Mouse (Mus musculus) embryonic facial prominence, embryonic 12.5 days (tissue): ENCODE data around the gene Ryr1. TPM values are rescaled to one million over a fixed set of nuclear protein-coding genes. Genes with fewer than 3 reads are reported as not detected.
"Not testable (repeated sequence)": the region's sequence is repeated elsewhere in the genome, so short reads cannot be mapped to it uniquely, and the experiment has no call there.

ENCODE experiments used
- ATAC-seq: fragments of 200-750 bp; cut with Nextera tagmentation; 2 replicates; pipeline ENCODE4 v1.8.0; 2017; ENCODE audit not compliant: insufficient number of reproducible peaks, insufficient read depth, low FRiP score, low TSS enrichment
- H3K27ac ChIP-seq: fragments of 300-500 bp; sonication (generic); 2 replicates; pipeline ENCODE4 v1.5.1; 2016; ENCODE audit warnings: mild to moderate bottlenecking
- H3K27me3 ChIP-seq: fragments of 300-500 bp; sonication (generic); 2 replicates; pipeline ENCODE4 v1.6.1; 2016; ENCODE audit warnings: mild to moderate bottlenecking, moderate library complexity
- H3K36me3 ChIP-seq: fragments of 300-500 bp; sonication (generic); 2 replicates; pipeline ENCODE4 v1.6.1; 2016; ENCODE audit warnings: mild to moderate bottlenecking
- H3K4me1 ChIP-seq: fragments of 300-500 bp; sonication (generic); 2 replicates; pipeline ENCODE4 v1.6.1; 2016
- H3K4me2 ChIP-seq: fragments of 300-500 bp; sonication (generic); replicated peaks from 2 replicates; pipeline ENCODE4 v1.6.1; 2016; ENCODE audit warnings: mild to moderate bottlenecking, moderate library complexity
- H3K4me3 ChIP-seq: fragments of 300-500 bp; sonication (generic); 2 replicates; pipeline ENCODE4 v1.5.1; 2016; ENCODE audit warnings: mild to moderate bottlenecking
- H3K9ac ChIP-seq: fragments of 300-500 bp; sonication (generic); 2 replicates; pipeline ENCODE4 v1.6.1; 2016; ENCODE audit warnings: mild to moderate bottlenecking, moderate library complexity
- H3K9me3 ChIP-seq: fragments of 300-500 bp; sonication (generic); 2 replicates; pipeline ENCODE4 v1.6.1; 2016; ENCODE audit warnings: mild to moderate bottlenecking, moderate library complexity
- WGBS: fragments of 180-500 bp; shearing (Covaris S2); methylation state at CpG from one replicate; pipeline ENCODE4 v1.1.7; 2016; 5-methylcytosine and 5-hydroxymethylcytosine counted together
- polyA plus RNA-seq: library from polyadenylated mRNA; unstranded; fragments of >200 nt; fragmentation: Nextera tagmentation; extraction: Ambion mirVana; gene quantifications from 2 replicates; pipeline ENCODE4 v1.2.1, GENCODE M21; 2016

The Ryr1 gene
- polyA plus RNA-seq, 1 experiment from 2014 or later, result 3.7 TPM

GRCm38 (mm10) chr7:28981651-28982273, 143.2 kb downstream of the Ryr1 start, which contains the start of the genes Eif3k and Map4k1:
Eif3k (minus strand) TSS chr7:28981864.
Map4k1 (plus strand) TSS chr7:28982050.
- peak within 1 kb of the TSS; percentile 54 for H3K4me3 ChIP-seq
- H3K27ac ChIP-seq, result peak within 1 kb of the TSS; percentile 88
- H3K27me3 ChIP-seq, result no peaks in the 10 kb centered on the region
- peaks cover 17% of the 10 kb centered on the region for H3K4me1 ChIP-seq
- ATAC-seq, result peak; percentile 94
- H3K4me2 ChIP-seq, result peak within 1 kb of the TSS; percentile 84
- peak within 1 kb of the TSS; percentile 64 for H3K9ac ChIP-seq
- H3K36me3 ChIP-seq, result peaks cover 27% of the 10 kb centered on the region
- no peaks in the 10 kb centered on the region for H3K9me3 ChIP-seq
- WGBS, result 0% methylated on average over 36 of the region's 36 CpGs

- Histone ChIP-seq H3K4me1 (peaks cover 12% of the 10 kb centered on the region), H3K27ac (no peak overlapping the region), H3K9me3 (no peaks in the 10 kb centered on the region), H3K27me3 (no peaks in the 10 kb centered on the region), H3K4me2 (no peak overlapping the region), H3K36me3 (peaks cover 61% of the 10 kb centered on the region), H3K4me3 (no peak overlapping the region), H3K9ac (no peak overlapping the region)
- 91% methylated on average over 9 of the region's 9 CpGs for WGBS
- no peak for ATAC-seq
Observed at GRCm38 (mm10) chr7:28977556-28977955, 147.4 kb downstream of the Ryr1 start.

GRCm38 (mm10) chr7:28973025-28973424, 152.0 kb downstream of the Ryr1 start:
- H3K27me3 ChIP-seq, result no peaks in the 10 kb centered on the region
- no peak overlapping the region for H3K4me3 ChIP-seq
- H3K4me2 ChIP-seq, result no peak overlapping the region
- no peak overlapping the region for H3K9ac ChIP-seq
- no peak for ATAC-seq
- no peak overlapping the region for H3K27ac ChIP-seq
- peaks cover 69% of the 10 kb centered on the region for H3K36me3 ChIP-seq
- H3K4me1 ChIP-seq, result no peaks in the 10 kb centered on the region
- WGBS, result 86% methylated on average over 8 of the region's 8 CpGs
- H3K9me3 ChIP-seq, result no peaks in the 10 kb centered on the region

GRCm38 (mm10) chr7:28972542-28972985, 152.4 kb downstream of the Ryr1 start:
- H3K27me3 ChIP-seq, result no peaks in the 10 kb centered on the region
- no peaks in the 10 kb centered on the region for H3K4me1 ChIP-seq
- WGBS, result 61% methylated on average over 8 of the region's 8 CpGs
- H3K9ac ChIP-seq, result no peak overlapping the region
- ATAC-seq, result no peak
- no peak overlapping the region for H3K27ac ChIP-seq
- H3K4me3 ChIP-seq, result no peak overlapping the region
- H3K4me2 ChIP-seq, result no peak overlapping the region
- no peaks in the 10 kb centered on the region for H3K9me3 ChIP-seq
- peaks cover 64% of the 10 kb centered on the region for H3K36me3 ChIP-seq

- Histone ChIP-seq H3K36me3 (peaks cover 57% of the 10 kb centered on the region), H3K9ac (no peak overlapping the region), H3K27me3 (no peaks in the 10 kb centered on the region), H3K4me1 (no peaks in the 10 kb centered on the region), H3K9me3 (no peaks in the 10 kb centered on the region), H3K4me2 (no peak overlapping the region), H3K4me3 (no peak overlapping the region), H3K27ac (no peak overlapping the region)
- ATAC-seq, result no peak
- 81% methylated on average over 6 of the region's 6 CpGs for WGBS
Observed at GRCm38 (mm10) chr7:28971770-28972269, 153.2 kb downstream of the Ryr1 start.

GRCm38 (mm10) chr7:28971029-28971428, 153.9 kb downstream of the Ryr1 start:
- no peak for ATAC-seq
- Histone ChIP-seq H3K4me3 (no peak overlapping the region), H3K27ac (no peak overlapping the region), H3K36me3 (peaks cover 49% of the 10 kb centered on the region), H3K9ac (no peak overlapping the region), H3K4me1 (no peaks in the 10 kb centered on the region), H3K4me2 (no peak overlapping the region), H3K9me3 (no peaks in the 10 kb centered on the region), H3K27me3 (no peaks in the 10 kb centered on the region)
- 84% methylated on average over 7 of the region's 7 CpGs for WGBS

GRCm38 (mm10) chr7:28969672-28970394, 155.1 kb downstream of the Ryr1 start:
- H3K4me1 ChIP-seq, result no peaks in the 10 kb centered on the region
- ATAC-seq, result no peak
- no peaks in the 10 kb centered on the region for H3K27me3 ChIP-seq
- no peak overlapping the region for H3K4me2 ChIP-seq
- H3K4me3 ChIP-seq, result no peak overlapping the region
- H3K27ac ChIP-seq, result no peak overlapping the region
- H3K9me3 ChIP-seq, result no peaks in the 10 kb centered on the region
- WGBS, result 75% methylated on average over 12 of the region's 12 CpGs
- H3K9ac ChIP-seq, result no peak overlapping the region
- peaks cover 41% of the 10 kb centered on the region for H3K36me3 ChIP-seq

GRCm38 (mm10) chr7:28969271-28969670, 155.7 kb downstream of the Ryr1 start:
- Histone ChIP-seq H3K9ac (no peak overlapping the region), H3K27me3 (no peaks in the 10 kb centered on the region), H3K27ac (no peak overlapping the region), H3K4me1 (no peaks in the 10 kb centered on the region), H3K36me3 (peaks cover 36% of the 10 kb centered on the region), H3K4me3 (no peak overlapping the region), H3K9me3 (no peaks in the 10 kb centered on the region), H3K4me2 (no peak overlapping the region)
- ATAC-seq, result no peak
- WGBS, result 89% methylated on average over 1 of the region's 1 CpGs

GRCm38 (mm10) chr7:28968120-28968519, 156.9 kb downstream of the Ryr1 start:
- H3K9ac ChIP-seq, H3K4me1 ChIP-seq, H3K4me2 ChIP-seq, H3K27ac ChIP-seq, H3K9me3 ChIP-seq, ATAC-seq, H3K4me3 ChIP-seq, H3K27me3 ChIP-seq: not testable (repeated sequence)
- WGBS, result 95% methylated on average over 8 of the region's 8 CpGs
- H3K36me3 ChIP-seq, result peaks cover 24% of the 10 kb centered on the region

- ATAC-seq, result no peak
- 0 out of 2 replicates have a peak overlapping the region, but pooled peaks have one; percentile 9 for H3K27ac ChIP-seq
- no peak overlapping the region for H3K4me3 ChIP-seq
- H3K4me1 ChIP-seq, result no peaks in the 10 kb centered on the region
- no peak overlapping the region for H3K4me2 ChIP-seq
- WGBS, result 65% methylated on average over 4 of the region's 4 CpGs
- peaks cover 17% of the 10 kb centered on the region for H3K36me3 ChIP-seq
- H3K9me3 ChIP-seq, result no peaks in the 10 kb centered on the region
- H3K27me3 ChIP-seq, result no peaks in the 10 kb centered on the region
- H3K9ac ChIP-seq, result no peak overlapping the region
Observed at GRCm38 (mm10) chr7:28966751-28967505, 158.1 kb downstream of the Ryr1 start.

- no peak overlapping the region for H3K4me3 ChIP-seq
- 93% methylated on average over 4 of the region's 5 CpGs for WGBS
- ATAC-seq, result no peak
Observed at GRCm38 (mm10) chr7:28966181-28966580, 158.8 kb downstream of the Ryr1 start.

More at GRCm38 (mm10) chr7:28966181-28966580, 158.8 kb downstream of the Ryr1 start:
- Histone ChIP-seq H3K36me3 (peaks cover 10% of the 10 kb centered on the region; the same call in 1 of the 2 replicates), H3K27me3 (no peaks in the 10 kb centered on the region), H3K4me2 (no peak overlapping the region), H3K27ac (no peak overlapping the region), H3K9ac (no peak overlapping the region), H3K9me3 (no peaks in the 10 kb centered on the region), H3K4me1 (peaks cover under 1% of the 10 kb centered on the region; the same call in 1 of the 2 replicates)
